Mouse (Mus musculus): ENCODE data around the gene Pxn.

- peak; percentile 99 for TF ChIP-seq CTCF (IDR thresholded peaks at IDR 0.05; ENCODE audit: low read depth)
- no peak for TF ChIP-seq EP300 (IDR thresholded peaks at IDR 0.05; ENCODE audit: low read depth)
These were observed 49.7 kb downstream of the Pxn start for GRCm38 (mm10) chr5:115556217-115556616.

All from liver, embryonic 14.5 days (tissue).